Mouse (Mus musculus) layer of hippocampus, postnatal 14 days (tissue): ENCODE data around the gene 2010003K11Rik. TPM values are rescaled to one million over a fixed set of nuclear protein-coding genes. Genes with fewer than 3 reads are reported as not detected.
A peak's percentile ranks its signal among the peaks of the same experiment; 100 is the strongest.
"Not testable (repeated sequence)": the region's sequence is repeated elsewhere in the genome, so short reads cannot be mapped to it uniquely, and the experiment has no call there.

ENCODE experiments used
- DNase-seq, 2 experiments: peaks; one replicate each; pipeline ENCODE4 v3.0.0; 2021 to 2022; ENCODE audit warnings: low spot score in 2 of 2, mixed read lengths in 1 of 2
- total RNA-seq, 2 experiments: library from RNA; stranded (reverse); gene quantifications; 2 replicates each; pipeline ENCODE4 v1.2.3; 2021

The 2010003K11Rik gene
- total RNA-seq, 2 experiments from 2014 or later: not detected

GRCm38 (mm10) chr19:4461981-4462380 is 36.4 kb downstream of the 2010003K11Rik start:
- no peak for DNase-seq

- peak; percentile 40 to 52 for DNase-seq
Observed at GRCm38 (mm10) chr19:4456227-4456626, 42.2 kb downstream of the 2010003K11Rik start.

- DNase-seq: no peak
Observed at GRCm38 (mm10) chr19:4455071-4455800, 43.1 kb downstream of the 2010003K11Rik start.

DNA sequence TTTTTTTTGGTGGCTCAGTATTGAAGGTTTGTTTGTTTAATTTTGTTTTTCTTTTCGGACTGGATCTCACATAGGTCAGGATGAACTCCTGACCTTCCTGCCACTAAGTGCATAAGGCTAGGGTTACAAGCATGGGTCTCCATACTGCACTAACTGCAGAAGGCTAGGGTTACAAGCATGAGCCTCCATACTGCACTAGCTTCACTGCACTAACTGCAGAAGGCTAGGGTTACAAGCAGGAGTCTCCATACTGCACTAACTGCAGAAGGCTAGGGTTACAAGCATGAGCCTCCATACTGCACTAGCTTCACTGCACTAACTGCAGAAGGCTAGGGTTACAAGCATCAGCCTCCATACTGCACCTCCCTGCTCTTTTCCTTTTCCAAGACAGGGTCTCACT is 44.3 kb downstream of the 2010003K11Rik start:
- not testable (repeated sequence) for DNase-seq

GRCm38 (mm10) chr19:4452525-4452924 is 45.9 kb downstream of the 2010003K11Rik start:
- peak in 1 of 2 experiments; percentile 48 for DNase-seq

- no peak for DNase-seq
Observed at GRCm38 (mm10) chr19:4451965-4452364, 46.4 kb downstream of the 2010003K11Rik start.

GRCm38 (mm10) chr19:4451098-4451497 is 47.3 kb downstream of the 2010003K11Rik start:
- no peak for DNase-seq

GRCm38 (mm10) chr19:4450666-4451065 is 47.7 kb downstream of the 2010003K11Rik start:
- no peak for DNase-seq

DNA sequence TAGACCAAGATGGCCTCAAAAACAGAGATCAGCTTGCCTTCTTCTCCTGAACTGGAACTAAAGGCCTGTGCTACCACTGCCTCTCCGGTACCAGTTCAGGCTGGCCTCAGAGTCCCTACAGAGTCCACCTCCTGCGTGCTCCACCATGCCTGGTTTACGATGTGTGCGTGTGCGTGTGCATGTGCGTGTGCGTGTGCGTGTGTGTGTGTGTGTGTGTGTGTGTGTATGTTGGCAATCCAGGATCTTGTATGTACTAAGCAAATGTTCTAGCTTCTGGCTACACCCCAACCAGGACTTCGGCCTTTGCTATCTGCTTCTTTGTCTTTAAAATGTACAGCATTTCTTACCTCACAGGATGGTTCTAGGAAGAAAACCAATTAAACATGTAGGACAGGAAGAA is 49.2 kb downstream of the 2010003K11Rik start:
- DNase-seq: no peak

DNA sequence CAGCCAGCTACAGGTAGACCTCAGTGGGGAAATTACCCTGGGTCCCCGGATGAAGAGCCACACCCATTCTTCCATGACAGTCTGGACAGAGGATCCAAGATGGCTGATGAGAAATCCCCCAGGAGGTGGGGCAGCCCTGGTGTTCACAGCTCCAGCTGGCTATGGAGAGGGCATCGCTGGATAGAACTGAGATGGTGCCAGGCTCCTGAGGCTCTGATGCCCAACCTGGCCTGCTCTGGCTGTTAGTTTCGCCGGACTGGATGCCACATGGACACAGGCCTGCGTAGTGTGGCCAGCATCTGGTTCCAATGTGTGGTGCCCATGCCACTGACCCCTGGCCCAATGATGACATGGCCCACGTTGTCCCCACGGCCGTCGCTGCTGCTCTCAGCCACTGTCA is 50.9 kb downstream of the 2010003K11Rik start:
- no peak for DNase-seq

Other genes with a start within 250 kb of the 2010003K11Rik start
- 10 to 100 TPM; 51.6 to 55.7 TPM for gene Ssh3, start 229.4 kb downstream of the 2010003K11Rik start, total RNA-seq
- gene Ankrd13d, start 215.4 kb downstream of the 2010003K11Rik start, total RNA-seq: 10 to 100 TPM; 70.3 to 81.8 TPM
- 100 to 1,000 TPM; 146 to 150 TPM for gene Grk2, start 192.4 kb downstream of the 2010003K11Rik start, total RNA-seq
- 10 to 100 TPM; 69.3 to 73.2 TPM for gene Kdm2a, start 100.3 kb downstream of the 2010003K11Rik start, total RNA-seq
- 1 to 10 TPM; 2.0 to 2.2 TPM for gene Rhod, start 59.2 kb downstream of the 2010003K11Rik start, total RNA-seq
- gene Syt12, start 21.1 kb downstream of the 2010003K11Rik start, total RNA-seq: 10 to 100 TPM; 34.7 to 37.7 TPM
- 10 to 100 TPM; 56.6 to 63.9 TPM for gene Pcx, start 11.9 kb upstream of the 2010003K11Rik start, total RNA-seq
- 10 to 100 TPM; 50.9 to 53.1 TPM for gene Lrfn4, start 117.1 kb upstream of the 2010003K11Rik start, total RNA-seq
- gene Rce1, start 127.1 kb upstream of the 2010003K11Rik start, total RNA-seq: 10 to 100 TPM; 16.7 to 18.2 TPM
- gene Gm960, start 200.1 kb upstream of the 2010003K11Rik start, total RNA-seq: 1 to 10 TPM; 1.9 to 2.1 TPM
- gene Sptbn2, start 212.6 kb upstream of the 2010003K11Rik start, total RNA-seq: 100 to 1,000 TPM; 663 to 667 TPM